Mouse (Mus musculus) kidney, postnatal 14 days (tissue): Measurements from ENCODE around the gene Atp5s.
A peak's percentile ranks its signal among the peaks of the same experiment; 100 is the strongest.

Experiments used
- DNase-seq: peaks from one replicate; pipeline ENCODE4 v3.0.0; 2022; ENCODE audit warnings: mixed read lengths

The Atp5s gene

DNA sequence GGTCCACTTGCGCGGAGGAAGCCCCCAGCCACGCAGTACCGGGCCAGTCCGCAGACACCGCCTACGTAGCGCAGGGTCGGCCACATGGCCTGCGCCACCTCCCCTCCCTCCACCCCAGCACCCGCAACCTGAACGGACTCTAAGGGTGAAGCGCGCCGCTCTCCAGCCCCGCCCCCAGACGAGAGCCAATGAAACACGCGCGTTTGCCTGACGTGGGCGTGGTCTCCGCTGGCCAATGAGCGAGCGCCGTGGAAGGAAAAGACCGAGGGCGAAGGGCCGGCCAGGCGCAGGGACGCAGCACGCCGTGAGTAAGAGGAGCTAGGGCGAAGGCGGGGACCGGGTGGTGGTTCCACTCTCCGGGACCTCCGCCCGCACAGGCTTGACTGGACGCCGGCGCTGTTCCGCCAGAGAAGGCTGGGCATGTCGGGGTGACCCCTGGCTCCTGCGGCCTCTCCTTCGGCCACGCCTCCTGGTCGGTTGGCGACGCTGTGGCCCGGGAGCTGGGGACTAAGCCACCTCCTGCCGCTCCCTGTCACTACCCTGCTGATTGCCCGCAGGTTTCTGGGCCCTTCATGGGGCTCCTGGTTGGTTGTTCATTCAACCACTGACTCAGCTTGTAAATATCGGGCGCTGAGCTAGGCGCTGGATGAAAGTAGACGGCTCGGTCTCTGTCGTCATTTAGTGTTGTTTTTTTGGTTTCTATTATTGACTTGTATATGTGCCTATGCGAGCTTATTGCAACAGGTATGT is at the start of gene Atp5s, which contains the start of gene L2hgdh:
Gene Atp5s (plus strand): TSS at position 240 of the 750 bp plus-strand sequence.
Gene L2hgdh (minus strand): TSS at position 163 of the 750 bp plus-strand sequence.
- DNase-seq: peak; percentile 98

DNA sequence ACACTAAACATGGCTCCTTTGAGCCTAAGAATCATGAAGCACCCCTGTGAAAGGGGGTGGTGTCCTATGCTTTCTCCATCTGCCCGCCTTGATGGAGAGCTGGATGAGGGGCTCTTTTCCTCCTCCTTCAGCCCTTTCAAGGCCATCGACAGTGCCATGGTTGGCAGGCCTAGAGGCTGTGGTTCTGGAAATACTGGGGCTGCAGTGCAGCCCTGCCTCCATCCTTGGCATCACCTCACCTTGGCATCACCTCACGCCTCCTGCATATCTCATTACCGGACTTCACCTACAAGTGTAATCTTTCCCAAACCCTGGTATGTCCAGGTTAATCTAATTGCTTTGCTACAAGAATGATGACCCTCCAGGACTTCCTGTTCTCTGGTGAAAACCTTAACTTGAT is 48.6 kb upstream of the Atp5s start:
- no peak for DNase-seq

DNA sequence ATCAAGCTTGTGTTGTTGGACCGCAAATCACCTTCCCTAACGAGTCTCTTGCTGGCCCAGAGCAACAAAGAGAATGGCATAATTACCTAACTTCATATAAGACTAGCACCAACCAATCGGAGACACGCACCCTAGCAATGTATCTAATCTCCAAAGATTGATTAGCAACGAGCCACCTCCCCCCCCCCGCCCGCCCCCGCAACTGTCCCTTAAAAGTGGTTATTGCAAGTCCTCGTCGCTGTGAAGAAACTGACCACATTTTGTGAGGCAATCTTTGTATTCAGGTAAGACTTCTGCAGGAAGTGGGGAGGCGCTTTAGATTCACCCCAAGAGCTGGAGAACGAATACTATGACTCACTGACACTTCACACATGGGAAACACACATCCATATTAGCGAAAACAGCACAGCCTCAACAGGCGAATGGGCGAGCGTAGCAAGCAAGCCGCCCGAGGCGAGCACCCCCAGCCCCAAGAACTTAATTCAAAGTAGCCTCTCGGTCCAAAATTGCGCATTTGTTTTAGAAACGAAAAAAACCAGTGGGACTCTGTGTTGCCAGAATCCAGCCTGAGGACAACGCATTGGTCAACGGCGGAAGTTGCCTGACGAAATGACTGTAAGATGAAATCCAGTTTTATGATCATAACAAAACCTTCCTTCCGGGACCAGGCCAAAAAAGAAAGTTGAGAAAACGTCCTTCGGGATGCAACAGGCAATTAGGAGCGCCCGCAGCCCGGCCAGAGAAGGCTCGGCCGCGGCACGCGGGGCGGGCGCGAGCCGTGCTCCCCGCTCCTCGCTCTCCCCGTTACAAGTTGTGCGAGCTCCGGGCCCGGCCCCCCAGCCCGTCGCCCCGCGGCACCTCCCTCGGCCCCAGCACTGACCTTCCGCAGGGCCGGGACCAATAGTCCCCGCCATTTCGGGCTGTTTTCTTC is 43.9 kb upstream of the Atp5s start:
- peak; percentile 66 for DNase-seq

DNA sequence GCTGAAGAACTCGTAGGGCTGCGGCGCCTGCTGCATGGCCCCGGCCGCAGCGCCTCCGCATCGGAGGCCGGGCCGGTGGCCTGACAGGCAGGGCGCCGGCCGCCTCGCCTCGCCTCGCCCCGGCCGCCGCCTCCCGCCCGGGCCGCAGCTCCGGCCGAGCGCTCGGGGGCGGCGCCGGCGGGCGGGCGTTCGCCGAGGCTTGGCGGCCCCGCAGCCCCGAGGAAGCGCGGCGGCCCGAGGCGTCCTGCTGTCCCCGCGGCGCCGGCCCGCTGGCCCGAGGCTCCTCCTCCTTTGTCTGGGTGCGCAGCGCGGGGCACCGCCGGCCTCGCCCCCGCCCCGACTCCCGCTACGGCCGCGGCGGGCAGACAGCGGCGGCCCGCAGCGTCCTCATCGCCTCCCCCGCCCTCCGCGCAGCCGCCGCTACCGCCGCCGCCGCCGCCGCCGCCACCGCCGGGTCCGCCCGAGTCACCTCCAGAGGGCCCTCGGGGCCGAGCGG is 43.1 kb upstream of the Atp5s start, which contains the start of gene Sos2:
Gene Sos2 (minus strand): TSS at position 287 of the 496 bp plus-strand sequence.
- DNase-seq: peak; percentile 82

DNA sequence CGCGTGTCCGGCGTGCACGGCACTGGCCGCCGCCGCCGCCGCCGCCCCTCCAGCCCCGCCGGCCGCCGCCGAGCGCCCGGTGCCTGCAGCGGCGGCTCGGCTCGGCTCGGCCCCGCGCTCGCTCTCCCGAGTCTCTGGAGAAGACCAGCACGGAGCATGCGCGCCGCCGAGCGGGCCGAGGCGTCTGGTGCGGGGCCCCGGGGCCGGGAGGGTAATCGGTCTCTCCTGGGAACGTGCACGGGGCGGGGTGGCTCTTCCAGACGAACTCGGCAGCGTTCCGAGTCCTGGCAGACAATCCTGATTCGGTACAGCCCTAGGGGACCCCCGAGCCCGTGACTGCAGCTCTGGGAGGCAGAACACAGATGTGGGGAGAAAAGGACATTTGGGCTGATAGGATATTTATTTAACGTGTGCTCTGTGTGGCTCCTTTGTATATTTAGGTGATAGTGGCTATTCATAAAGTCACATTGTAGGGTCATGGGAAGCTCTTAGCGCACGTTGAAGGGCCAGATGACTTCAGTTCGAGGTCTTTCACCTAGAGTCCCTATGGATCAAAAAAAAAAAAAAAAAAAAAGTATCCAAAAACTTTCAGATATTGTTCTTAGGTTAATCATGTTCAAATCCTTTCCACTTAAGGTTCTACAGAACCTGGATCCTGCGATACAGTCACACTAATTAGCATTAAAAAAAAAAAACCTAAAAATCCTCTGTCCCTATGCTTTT is 42.5 kb upstream of the Atp5s start:
- peak; percentile 91 for DNase-seq

DNA sequence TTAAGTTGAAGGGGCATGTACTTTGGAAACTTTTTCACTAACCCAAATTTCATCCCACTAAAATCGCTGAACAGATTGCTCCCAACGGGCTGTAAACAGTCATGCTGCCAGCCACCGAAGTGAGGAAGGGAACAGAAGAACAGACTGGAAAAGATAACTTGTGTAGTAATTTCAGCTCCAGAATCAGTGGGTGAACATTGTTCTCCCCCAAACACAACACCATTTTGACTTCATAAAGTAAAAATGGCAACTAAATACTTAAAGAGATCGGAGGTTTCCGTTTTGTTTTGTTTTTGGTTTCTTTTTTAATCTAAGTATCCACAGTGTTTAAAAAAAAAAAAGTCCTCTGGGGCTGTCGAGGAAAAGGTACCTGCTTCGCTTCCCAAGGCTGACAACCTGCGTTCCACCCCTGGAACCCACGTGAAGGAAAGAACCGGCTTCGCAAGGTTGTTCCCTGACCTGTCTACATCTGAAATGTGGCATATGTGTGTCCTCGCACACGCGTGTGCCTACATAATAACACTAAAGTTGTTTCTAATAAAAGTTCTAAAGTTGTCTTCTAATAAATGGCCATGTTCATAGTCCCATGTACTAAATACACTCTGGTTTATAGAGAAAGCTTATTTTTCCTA is 41.8 kb upstream of the Atp5s start:
- DNase-seq: no peak

DNA sequence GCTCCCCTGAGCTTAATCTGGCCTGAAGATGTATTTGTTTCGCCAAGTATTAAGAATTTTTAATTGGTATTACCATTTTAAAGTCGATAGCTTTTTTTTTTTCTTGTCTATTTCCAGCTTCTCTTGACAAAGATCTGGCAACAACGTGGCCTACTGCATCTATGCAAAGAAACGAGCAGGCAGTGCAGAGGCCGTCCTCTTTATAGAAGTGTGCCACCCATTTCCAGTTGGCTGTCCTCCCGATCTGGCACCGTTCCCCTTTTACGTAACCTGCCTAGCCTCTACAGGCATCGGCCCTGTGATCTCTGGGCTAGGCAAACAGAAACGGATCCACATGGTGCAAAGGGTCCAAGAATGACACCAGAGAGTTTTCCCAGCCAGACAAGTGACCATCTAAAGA is 41.2 kb upstream of the Atp5s start:
- peak; percentile 89 for DNase-seq

DNA sequence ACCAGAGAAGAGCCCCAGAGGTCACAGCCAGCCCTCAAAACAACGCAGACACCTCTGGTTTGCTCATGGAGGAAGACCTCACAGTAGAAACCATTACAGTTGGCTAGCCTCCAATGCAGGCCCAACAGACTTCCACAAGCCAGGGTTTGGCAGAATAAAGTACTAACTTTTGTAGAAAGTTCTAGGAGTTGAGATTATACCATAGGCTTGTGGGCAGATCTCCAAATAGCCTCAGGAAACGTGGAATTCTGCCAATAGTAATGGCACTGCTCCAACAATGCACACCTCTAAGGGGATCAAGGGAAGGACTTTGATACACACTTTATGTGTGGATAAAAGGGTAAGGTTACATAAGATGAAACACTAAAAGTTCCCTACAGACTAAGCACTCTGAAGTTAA is 36.4 kb upstream of the Atp5s start:
- DNase-seq: peak; percentile 84

DNA sequence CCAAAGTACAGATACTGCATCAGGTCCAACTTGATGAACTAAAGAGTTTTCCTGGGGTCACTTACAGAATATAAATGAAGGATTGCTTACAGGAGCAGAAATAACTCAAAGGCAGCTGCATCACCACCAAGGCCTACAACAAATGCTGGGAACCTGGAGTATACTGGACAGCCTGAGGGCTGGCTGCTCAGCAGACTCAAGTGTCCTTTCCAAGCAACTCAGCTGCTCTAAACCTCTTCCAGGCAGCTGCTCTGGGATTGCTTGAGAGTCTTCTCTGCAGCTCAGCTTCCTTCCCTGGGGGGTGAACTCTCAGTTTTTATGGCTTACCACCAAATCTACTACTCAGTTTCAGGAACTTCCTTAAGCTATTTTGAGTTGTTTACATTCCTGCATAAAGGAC is 35.7 kb upstream of the Atp5s start:
- no peak for DNase-seq

DNA sequence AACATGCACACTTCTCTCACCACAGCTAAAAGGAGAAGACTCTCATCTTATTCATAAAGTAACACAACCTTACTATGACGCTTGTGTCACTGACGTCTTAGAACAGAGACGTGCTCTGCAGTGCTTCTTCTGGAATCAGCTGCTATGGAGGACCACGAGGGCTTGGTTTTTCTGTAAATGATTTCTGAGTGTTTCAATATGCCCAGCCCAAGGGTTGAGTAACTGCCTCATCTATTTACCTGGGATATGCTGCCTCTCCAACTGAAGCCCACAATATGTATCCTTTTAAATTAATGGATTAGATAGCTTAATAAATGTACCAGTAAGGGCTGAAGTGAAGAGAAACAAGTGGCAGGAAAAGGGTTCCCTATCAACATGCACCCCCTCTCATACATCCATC is 34.0 kb upstream of the Atp5s start:
- no peak for DNase-seq

DNA sequence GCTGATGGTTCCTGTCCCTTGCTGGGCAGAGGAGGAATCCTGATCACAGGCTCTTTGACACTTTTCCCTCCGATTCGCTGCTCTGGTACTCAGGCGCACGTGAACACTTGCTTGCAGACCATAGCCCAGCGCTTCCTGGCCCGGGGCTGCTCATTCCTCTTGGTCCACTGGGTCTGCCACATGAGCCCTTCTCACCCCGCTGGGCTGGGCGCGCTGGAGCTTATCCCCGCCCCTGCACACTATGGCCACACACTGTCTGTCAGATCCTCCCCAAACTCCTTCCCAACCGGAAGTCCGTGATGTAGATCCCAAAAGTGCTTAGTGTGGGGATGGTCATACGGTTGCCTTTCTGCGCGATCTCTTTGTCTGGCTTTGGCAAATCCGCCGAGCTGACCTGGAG is 31.3 kb upstream of the Atp5s start:
- no peak for DNase-seq

DNA sequence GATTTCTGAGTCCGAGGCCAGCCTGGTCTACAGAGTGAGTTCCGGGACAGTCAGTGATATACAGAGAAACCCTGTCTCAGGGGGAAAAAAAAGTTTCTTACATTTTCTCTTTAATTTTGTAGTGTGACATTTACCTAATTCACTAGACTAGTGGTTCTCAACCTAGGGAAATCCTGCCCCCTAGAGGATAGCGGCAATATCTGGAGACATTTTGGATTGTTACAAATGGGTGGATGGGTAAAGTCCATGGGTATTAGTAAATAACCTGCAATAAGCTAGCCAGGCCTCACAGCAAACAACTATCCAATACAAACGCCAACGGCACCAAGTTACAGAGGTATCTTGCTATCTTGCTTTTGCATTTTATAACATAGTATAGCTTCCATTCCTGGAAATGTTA is 28.0 kb upstream of the Atp5s start:
- peak; percentile 56 for DNase-seq

DNA sequence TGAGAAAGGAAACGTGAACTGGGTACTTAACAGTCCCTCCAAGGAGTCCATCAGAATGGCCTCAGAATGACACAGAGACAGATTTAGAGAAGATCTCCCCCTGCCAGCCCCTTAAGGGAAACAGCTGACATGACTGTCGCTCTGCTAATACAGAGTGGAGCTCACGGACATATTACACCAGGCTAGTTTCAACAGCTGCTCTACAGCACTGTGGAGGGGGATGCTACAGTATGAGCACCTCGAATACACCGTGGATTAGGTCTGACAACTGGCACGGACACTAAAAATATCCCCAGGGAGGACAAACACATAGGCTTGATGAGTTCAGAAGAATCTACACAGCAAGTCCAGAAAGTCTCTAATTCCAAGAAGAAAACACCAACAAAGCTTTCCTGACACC is 26.4 kb upstream of the Atp5s start:
- DNase-seq: no peak

DNA sequence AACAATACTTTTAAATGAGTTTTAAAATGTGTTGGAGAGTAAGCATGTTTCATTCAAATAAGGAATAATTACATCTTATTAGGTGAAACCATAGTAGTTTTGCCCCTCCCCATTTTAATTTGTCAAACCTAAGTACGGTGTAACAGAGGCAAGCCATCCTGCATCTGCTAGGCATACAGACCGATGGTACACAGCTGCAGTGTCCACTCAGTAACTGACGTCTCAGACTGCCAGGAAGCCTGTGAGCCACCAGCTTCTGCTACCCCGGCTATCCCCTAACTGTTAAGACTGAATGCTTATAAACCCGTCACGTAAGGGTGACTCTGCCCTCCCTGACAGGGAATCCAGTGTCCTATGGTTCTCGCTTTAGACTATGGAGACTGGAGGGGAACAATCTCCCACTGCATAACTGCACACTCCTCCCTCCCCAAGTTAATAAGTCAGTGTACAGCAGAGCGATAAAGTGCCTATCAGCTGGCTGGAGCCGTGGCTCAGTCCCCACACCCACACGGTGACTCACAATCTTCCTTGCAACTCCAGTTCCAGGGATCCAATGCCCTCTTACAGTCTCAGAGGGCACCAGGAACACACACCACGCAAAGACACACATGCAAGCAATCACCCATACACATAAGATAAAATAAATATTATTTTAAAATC is 19.8 kb upstream of the Atp5s start:
- DNase-seq: no peak

DNA sequence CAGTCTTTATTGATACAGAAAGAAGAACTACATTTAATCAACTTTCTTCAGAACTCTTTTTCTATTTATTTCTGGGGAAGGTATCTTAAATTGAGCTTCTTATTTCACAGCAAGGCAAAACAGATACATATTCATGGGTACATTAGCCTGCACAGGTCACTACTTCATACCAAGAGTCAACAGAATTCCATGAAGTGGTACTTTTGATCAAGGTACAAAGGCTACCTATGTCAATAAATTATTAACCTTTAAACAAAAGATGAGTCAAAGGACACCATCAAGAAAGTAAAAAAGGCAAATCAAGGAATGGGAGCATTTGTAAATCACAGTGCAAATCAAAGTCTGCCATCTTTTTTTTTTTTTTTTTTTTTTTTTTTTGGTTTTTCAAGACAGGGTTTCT is 11.1 kb upstream of the Atp5s start:
- DNase-seq: no peak

DNA sequence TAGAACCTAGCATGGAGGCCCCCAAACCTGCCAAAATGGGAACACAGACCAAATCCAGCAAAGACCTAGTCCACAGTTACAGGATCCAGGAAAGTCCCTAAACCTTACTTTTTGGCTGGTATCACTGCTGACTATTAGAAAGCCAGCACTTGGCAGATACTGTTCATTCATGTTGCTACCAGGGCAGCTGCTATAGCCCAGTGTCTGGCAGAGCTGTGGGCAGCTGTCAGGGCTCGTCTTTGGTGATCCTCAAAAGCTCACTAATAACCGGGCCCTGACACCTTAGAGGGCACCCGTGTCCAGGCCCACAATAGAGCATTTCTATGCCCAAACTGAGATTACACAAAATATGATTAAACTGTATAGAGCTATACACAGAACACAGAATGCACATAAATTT is 1.9 kb upstream of the Atp5s start:
- no peak for DNase-seq

DNA sequence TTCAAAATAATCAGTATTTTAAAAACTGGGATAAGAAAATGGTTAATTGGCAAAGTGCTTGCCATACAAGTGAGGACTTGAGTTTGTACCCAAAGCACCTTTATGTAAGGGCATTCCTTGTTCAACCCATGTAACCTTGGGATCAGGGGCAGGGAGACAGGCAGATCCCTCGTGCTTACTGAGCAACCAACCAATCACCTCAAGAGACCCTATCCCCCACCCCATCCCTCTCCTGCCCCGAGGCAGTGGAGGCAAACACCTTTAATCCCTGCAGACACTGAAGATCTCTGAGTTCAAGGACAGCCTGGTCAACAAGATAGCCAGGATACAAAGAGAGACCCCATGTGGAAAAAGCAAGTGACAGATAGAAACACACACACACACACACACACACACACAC is 1.4 kb upstream of the Atp5s start:
- DNase-seq: no peak

DNA sequence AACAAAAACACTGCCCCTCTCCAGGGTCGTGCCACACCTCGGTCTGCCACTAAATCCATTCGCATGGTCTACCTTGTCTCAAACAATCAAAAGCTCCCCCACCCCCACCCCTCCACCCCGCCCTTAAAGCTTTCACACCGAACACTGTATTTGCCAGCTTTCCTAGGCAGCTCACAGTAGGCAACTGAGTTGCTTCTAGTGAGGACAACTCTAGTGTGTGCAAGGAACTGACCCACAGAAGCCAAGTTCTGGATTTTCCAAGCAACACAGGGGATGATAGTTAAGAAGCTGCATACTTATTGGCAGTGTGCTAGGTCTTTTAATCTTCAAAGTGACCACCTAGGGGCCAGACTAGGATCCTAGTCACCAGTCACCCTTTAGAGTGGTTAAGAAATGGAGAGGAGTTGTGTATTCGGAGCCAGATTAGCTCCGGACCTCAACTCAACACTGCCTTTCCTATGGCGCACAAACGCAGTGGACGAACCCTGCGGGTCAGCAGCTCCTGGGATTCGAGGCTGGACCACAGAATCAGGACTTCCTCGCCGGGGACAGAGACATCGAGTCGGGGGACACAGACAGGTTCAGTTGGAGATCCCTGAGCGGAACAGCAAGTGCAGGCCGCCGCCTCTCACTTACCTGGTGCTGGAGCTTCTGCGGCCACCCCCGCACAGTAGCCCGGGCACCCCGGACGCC is 586 bp upstream of the Atp5s start:
- no peak for DNase-seq

DNA sequence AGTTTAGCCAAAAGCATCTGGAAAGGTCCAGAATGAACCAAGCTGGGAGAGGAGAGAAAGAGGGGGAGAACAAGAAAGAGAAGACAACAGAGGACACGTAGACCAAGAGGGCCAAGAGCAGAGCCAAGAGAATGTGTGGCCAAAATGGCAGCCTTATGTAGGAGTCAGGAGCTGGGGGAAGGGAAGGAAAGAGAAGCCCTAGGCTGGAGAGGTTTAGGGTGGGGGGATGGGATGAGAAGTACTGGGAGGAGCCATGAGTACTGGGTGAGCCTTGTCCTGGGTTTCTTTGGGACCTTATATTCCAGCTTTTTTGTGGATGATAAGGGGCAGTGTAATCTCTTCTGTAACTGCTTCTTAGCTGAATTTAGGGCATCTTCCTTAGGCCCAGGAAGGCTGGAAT is 4.5 kb downstream of the Atp5s start:
- DNase-seq: no peak

DNA sequence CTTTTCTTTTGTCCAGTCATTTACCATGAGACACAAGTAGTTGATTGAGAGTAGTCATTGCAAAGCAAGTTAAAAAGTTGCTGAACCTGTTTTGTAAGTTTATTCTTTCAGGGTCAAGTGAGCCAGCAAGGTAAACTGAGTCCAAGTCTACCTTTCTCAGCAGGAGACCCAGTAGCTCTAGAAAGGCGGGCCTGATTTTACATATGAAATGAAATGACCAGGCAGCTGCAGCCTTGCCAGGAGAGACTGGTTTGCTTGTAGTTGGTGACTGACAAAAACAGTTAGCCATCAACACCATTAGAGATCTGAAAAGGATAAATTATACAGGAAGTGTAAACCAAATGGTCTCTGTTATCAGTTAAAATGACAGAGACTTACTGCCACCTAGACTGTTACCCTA is 5.6 kb downstream of the Atp5s start:
- DNase-seq: no peak

DNA sequence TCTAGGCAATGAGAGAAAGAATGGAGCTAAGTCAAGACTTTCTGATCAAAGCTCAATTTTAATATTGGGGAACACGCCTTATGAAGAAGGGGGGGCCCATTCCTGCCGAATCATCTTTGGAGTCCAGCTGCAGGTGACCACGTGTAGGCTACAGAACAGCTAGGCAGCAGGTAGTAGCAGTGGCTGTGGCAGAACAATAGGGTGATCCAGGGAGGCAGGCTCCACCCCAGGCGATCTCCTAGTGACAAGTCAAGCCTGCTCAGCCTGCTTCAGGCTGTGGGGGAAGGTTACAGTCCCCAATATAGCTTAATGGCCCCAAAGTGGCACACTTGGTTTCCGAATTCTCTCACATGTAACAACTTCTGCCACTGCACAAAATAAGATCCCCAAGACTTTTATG is 7.5 kb downstream of the Atp5s start:
- no peak for DNase-seq
